Mouse (Mus musculus) heart, embryonic 12.5 days (tissue): ENCODE results near the gene Slc23a3. TPM values are rescaled to one million over a fixed set of nuclear protein-coding genes. Genes with fewer than 3 reads are reported as not detected.

Experiments
- ATAC-seq: fragments of 200-750 bp; cut with Nextera tagmentation; 2 replicates; pipeline ENCODE4 v1.8.0; 2017; ENCODE audit warnings: moderate TSS enrichment, moderate library complexity; ENCODE audit not compliant: insufficient number of reproducible peaks, low FRiP score
- H3K27ac ChIP-seq: fragments of 300-500 bp; sonication (generic); 2 replicates; pipeline ENCODE4 v1.5.1; 2016; ENCODE audit warnings: mild to moderate bottlenecking, moderate library complexity; ENCODE audit not compliant: poor library complexity, severe bottlenecking
- H3K27me3 ChIP-seq: fragments of 300-500 bp; sonication (generic); replicated peaks from 2 replicates; pipeline ENCODE4 v1.6.1; 2016; ENCODE audit warnings: mild to moderate bottlenecking, moderate library complexity
- H3K36me3 ChIP-seq: fragments of 300-500 bp; sonication (generic); 2 replicates; pipeline ENCODE4 v1.6.1; 2016; ENCODE audit warnings: mild to moderate bottlenecking, moderate library complexity
- H3K4me1 ChIP-seq: fragments of 300-500 bp; sonication (generic); replicated peaks from 2 replicates; pipeline ENCODE4 v1.6.1; 2016; ENCODE audit warnings: mild to moderate bottlenecking
- H3K4me2 ChIP-seq: fragments of 300-500 bp; sonication (generic); 2 replicates; pipeline ENCODE4 v1.6.1; 2016; ENCODE audit warnings: mild to moderate bottlenecking, moderate library complexity
- H3K4me3 ChIP-seq: fragments of 300-500 bp; sonication (generic); 2 replicates; pipeline ENCODE4 v1.5.1; 2016; ENCODE audit warnings: mild to moderate bottlenecking
- H3K9ac ChIP-seq: fragments of 300-500 bp; sonication (generic); 2 replicates; pipeline ENCODE4 v1.6.1; 2016; ENCODE audit warnings: mild to moderate bottlenecking, moderate library complexity
- H3K9me3 ChIP-seq: fragments of 300-500 bp; sonication (generic); replicated peaks from 2 replicates; pipeline ENCODE4 v1.6.1; 2016; ENCODE audit warnings: mild to moderate bottlenecking, moderate library complexity
- WGBS: fragments of 180-500 bp; shearing (Covaris S2); methylation state at CpG from one replicate; pipeline ENCODE4 v1.1.7; 2016; 5-methylcytosine and 5-hydroxymethylcytosine counted together
- polyA plus RNA-seq: library from polyadenylated mRNA; unstranded; fragments of >200 nt; fragmentation: Nextera tagmentation; extraction: Ambion mirVana; gene quantifications from 2 replicates; pipeline ENCODE4 v1.2.1, GENCODE M21; 2016

The Slc23a3 gene
- 0.21 and 0.22 TPM in 2 replicates for polyA plus RNA-seq

DNA sequence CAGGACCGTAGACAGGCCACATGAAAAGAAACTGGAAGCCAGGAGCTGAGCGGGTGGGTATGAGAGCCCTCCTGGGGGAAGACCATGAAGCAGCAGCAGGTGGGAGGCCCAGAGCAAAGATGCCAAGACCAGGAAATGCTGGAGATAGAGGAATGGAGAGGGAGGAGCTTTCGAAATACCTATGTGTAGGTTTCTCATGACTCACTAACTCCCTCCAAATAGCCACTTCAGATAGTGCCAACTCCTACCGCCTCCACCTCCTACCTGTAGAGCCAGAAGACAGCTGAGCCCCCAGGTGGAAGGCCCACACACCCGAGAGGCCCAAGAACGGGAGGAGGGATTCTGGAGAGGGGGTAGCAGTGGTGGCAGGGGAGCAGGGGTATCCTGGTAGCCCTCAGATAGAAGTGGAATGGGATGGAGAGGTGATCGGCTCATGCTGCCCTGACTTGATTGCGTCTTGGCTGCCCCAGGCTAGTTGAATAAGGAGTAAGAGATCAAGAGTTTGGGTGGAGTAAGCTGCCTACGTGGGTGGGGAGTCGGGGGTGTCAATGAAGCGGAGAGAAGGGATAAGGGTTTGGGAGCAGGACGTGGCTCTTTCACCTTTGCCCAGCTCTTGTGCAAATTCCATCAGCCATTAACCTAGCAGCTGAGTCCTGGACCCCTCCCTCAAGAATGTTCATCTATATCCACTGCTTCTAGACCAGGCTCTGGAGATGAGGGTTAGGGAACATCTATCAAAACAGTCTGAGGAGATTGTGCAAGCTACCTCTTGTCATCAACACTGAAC lies at the start of gene Slc23a3:
TSS of gene Slc23a3 (minus strand) at position 470 of the 787 bp plus-strand sequence.
- Histone ChIP-seq H3K27ac (no peak within 1 kb of the TSS), H3K4me1 (no peaks in the 10 kb centered on the region), H3K4me3 (no peak within 1 kb of the TSS), H3K4me2 (no peak within 1 kb of the TSS), H3K27me3 (0 out of 2 replicates have a peak, but pooled peaks cover 7% of the 10 kb centered on the region), H3K9me3 (no peaks in the 10 kb centered on the region), H3K36me3 (peaks cover 33% of the 10 kb centered on the region), H3K9ac (no peak within 1 kb of the TSS)
- no peak for ATAC-seq
- 55% methylated on average over 12 of the region's 12 CpGs for WGBS

DNA sequence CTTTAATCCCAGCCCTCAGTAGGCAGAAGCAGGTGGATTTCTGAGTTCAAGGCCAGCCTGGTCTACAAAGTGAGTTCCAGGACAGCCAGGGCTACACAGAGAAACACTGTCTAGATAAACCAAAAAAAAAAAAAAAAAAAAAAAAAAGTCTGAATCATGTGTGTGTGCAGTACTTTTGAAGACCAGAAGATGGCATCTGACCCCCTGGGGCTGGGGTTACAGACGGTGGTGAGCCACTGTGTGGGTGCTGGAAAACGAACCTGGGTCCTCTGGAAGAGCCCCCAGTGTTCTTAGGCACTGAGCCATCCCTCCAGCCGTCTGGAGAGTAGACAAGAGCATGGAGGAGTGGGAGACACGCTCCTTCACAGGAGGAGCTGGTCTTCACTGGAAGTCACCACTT lies 48.5 kb upstream of the Slc23a3 start:
- H3K4me1 ChIP-seq: peaks cover 13% of the 10 kb centered on the region
- H3K27me3 ChIP-seq: no peaks in the 10 kb centered on the region
- no peak overlapping the region for H3K9ac ChIP-seq
- no peaks in the 10 kb centered on the region for H3K9me3 ChIP-seq
- ATAC-seq: no peak
- H3K4me3 ChIP-seq: no peak overlapping the region
- H3K4me2 ChIP-seq: no peak overlapping the region
- H3K27ac ChIP-seq: no peak overlapping the region
- peaks cover 67% of the 10 kb centered on the region for H3K36me3 ChIP-seq
- 73% methylated on average over 4 of the region's 4 CpGs for WGBS

DNA sequence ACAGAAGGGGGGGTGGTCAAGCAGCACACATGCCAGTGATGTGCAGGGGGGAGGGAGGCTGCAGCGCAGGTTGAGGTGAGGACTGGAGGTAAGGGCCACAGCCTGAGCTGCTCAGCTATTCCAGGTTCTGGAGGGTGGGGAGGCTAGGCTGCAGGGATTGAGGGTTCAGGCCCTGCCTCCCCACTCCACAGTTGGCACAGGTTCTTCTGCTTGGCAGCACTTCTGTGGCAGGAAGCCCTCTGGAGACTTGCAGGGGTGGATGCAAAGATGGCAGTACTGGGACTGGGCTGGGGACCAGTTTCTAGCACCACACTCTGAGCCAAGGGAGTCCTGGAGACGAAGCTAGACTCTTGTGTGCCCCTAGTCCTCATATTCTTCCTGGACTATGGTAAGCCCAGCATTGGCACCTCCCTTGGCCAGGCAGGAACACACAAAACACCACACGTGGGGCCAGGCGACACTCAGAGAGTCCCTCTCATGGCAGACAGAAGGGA lies 47.7 kb upstream of the Slc23a3 start:
- Histone ChIP-seq H3K9me3 (no peaks in the 10 kb centered on the region), H3K27me3 (no peaks in the 10 kb centered on the region), H3K36me3 (peaks cover 65% of the 10 kb centered on the region), H3K4me1 (peaks cover 13% of the 10 kb centered on the region), H3K9ac (no peak overlapping the region), H3K27ac (no peak overlapping the region), H3K4me3 (no peak overlapping the region), H3K4me2 (no peak overlapping the region)
- 88% methylated on average over 4 of the region's 4 CpGs for WGBS
- no peak for ATAC-seq

DNA sequence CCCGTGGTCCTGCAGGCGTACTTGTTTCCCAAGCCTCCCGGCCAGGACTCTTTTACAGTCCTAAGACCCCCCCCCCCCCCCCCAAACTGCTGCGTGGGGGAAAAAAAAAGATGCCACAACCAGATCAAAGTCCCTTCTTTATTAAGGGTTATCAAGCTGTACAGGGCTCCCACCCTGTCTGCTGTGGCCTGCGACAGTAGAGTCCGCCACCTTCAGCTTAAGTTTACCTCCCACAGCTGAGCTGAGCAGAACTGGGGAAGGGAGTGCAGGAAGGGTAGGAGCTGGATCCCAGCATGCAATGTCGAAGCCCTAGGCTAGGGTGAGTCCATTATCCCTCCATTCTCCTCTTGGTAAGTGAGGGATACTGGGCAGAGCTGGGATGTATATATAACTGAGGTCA lies 47.1 kb upstream of the Slc23a3 start:
- H3K9me3 ChIP-seq: no peaks in the 10 kb centered on the region
- H3K36me3 ChIP-seq: peaks cover 65% of the 10 kb centered on the region
- peak overlapping the region; percentile 99 for H3K4me2 ChIP-seq
- H3K4me1 ChIP-seq: peaks cover 13% of the 10 kb centered on the region
- ATAC-seq: no peak
- no peaks in the 10 kb centered on the region for H3K27me3 ChIP-seq
- no peak overlapping the region for H3K27ac ChIP-seq
- WGBS: 36% methylated on average over 7 of the region's 7 CpGs
- H3K4me3 ChIP-seq: peak overlapping the region; percentile 71
- no peak overlapping the region for H3K9ac ChIP-seq

DNA sequence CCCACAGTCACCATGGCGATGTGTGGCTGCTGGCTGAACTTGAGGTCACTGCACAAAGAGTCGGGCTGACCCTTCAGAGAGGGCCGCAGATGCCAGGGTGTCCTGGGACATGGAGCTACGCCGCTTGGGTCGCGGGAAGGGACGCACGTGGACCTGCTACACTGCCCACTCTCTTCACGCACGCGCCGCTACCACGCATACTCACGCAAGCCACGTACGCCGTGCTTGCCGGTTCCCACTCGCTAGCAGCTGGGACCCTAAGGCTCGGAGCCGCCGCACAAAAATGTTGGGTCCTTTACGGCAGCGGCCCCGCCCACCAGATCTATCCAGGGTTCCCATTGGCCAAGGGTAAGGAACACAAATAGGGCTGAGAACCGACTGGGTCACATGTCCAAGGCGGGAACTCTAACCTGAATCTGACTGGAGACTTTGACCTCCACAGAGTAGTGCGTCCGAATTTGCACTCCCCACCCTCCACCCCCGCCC lies 46.5 kb upstream of the Slc23a3 start, which contains the start of gene Abcb6:
TSS of gene Abcb6 (minus strand) at position 288 of the 486 bp plus-strand sequence.
- peak within 1 kb of the TSS; percentile 64 for H3K27ac ChIP-seq
- H3K27me3 ChIP-seq: no peaks in the 10 kb centered on the region
- ATAC-seq: peak; percentile 90
- peak within 1 kb of the TSS; percentile 99 for H3K4me2 ChIP-seq
- no peaks in the 10 kb centered on the region for H3K9me3 ChIP-seq
- H3K9ac ChIP-seq: peak within 1 kb of the TSS; percentile 83
- H3K4me1 ChIP-seq: peaks cover 13% of the 10 kb centered on the region
- H3K36me3 ChIP-seq: peaks cover 65% of the 10 kb centered on the region
- 0% methylated on average over 31 of the region's 31 CpGs for WGBS
- peak within 1 kb of the TSS; percentile 71 for H3K4me3 ChIP-seq

DNA sequence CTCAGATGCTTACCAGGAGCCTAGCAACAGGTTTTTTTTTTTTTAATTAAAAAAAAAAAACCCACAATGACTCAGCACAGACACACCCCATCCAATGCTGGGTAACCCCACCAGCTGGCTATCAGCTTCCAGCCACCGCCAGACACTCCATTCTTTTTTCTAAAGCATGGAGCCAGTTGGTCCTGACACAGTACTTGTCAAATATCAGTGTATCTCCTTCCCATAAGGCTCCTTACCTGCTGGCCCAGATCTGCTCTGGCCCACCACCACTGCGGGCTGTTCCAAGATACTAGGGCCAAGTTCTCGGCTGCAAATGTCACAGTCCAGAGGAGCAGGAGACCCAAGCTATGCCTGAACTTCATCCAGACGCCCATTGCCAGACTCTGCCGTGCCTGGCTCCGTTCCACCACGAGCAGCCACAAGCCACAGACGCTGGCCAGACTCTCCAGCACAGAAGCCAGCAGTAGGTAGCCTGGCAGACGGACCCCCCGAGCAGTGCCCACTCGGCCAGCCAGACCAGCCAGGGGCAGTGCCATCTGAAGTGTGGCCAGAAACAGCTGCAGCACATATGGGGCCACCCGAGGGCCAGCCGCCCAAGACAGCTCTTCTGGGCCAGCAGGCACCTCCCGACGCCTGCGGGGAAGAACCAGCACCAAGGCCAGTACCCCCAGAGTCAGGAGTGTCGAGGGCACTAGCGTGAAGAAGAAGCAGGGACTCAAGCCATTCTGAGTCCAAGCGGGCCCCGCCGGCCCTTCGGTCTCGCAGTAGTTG lies 45.8 kb upstream of the Slc23a3 start:
- peak overlapping the region; percentile 83 for H3K9ac ChIP-seq
- H3K27me3 ChIP-seq: no peaks in the 10 kb centered on the region
- 9% methylated on average over 23 of the region's 23 CpGs for WGBS
- H3K4me2 ChIP-seq: peak overlapping the region; percentile 99
- no peaks in the 10 kb centered on the region for H3K9me3 ChIP-seq
- peak overlapping the region; percentile 71 for H3K4me3 ChIP-seq
- H3K27ac ChIP-seq: peak overlapping the region; percentile 64
- H3K36me3 ChIP-seq: peaks cover 63% of the 10 kb centered on the region
- peaks cover 13% of the 10 kb centered on the region for H3K4me1 ChIP-seq
- peak; percentile 65 for ATAC-seq

GRCm38 (mm10) chr1:75168472-75169464 lies 35.1 kb upstream of the Slc23a3 start, which contains the start of gene Zfand2b:
TSS of gene Zfand2b (plus strand) at chr1:75168646.
- 1% methylated on average over 59 of the region's 59 CpGs for WGBS
- Histone ChIP-seq H3K27ac (peak within 1 kb of the TSS; percentile 77), H3K36me3 (peaks cover 41% of the 10 kb centered on the region), H3K9me3 (no peaks in the 10 kb centered on the region), H3K9ac (peak within 1 kb of the TSS; percentile 72), H3K4me3 (peak within 1 kb of the TSS; percentile 66), H3K27me3 (no peaks in the 10 kb centered on the region), H3K4me2 (peak within 1 kb of the TSS; percentile 72), H3K4me1 (peaks cover 9% of the 10 kb centered on the region; the same call in 1 of the 2 replicates)
- ATAC-seq: peak; percentile 100

GRCm38 (mm10) chr1:75168093-75168471 lies 34.4 kb upstream of the Slc23a3 start:
- H3K36me3 ChIP-seq: peaks cover 34% of the 10 kb centered on the region
- H3K9ac ChIP-seq: peak overlapping the region; percentile 72; the same call in 1 of the 2 replicates
- 9% methylated on average over 7 of the region's 7 CpGs for WGBS
- H3K27me3 ChIP-seq: no peaks in the 10 kb centered on the region
- H3K4me2 ChIP-seq: peak overlapping the region; percentile 72
- H3K4me3 ChIP-seq: peak overlapping the region; percentile 66
- H3K4me1 ChIP-seq: peaks cover 9% of the 10 kb centered on the region; the same call in 1 of the 2 replicates
- H3K27ac ChIP-seq: peak overlapping the region; percentile 15; the same call in 1 of the 2 replicates
- no peaks in the 10 kb centered on the region for H3K9me3 ChIP-seq
- peak; percentile 18 for ATAC-seq

- Histone ChIP-seq H3K4me2 (no peak overlapping the region), H3K36me3 (no peaks in the 10 kb centered on the region), H3K4me1 (no peaks in the 10 kb centered on the region), H3K27me3 (no peaks in the 10 kb centered on the region), H3K9ac (no peak overlapping the region), H3K27ac (no peak overlapping the region), H3K4me3 (no peak overlapping the region), H3K9me3 (no peaks in the 10 kb centered on the region)
- WGBS: 59% methylated on average over 4 of the region's 4 CpGs
- no peak for ATAC-seq
Measured at GRCm38 (mm10) chr1:75160256-75160617, 26.5 kb upstream of the Slc23a3 start.

- Histone ChIP-seq H3K9me3 (no peaks in the 10 kb centered on the region), H3K4me2 (no peak overlapping the region), H3K9ac (no peak overlapping the region), H3K4me3 (no peak overlapping the region), H3K36me3 (no peaks in the 10 kb centered on the region), H3K4me1 (no peaks in the 10 kb centered on the region), H3K27me3 (no peaks in the 10 kb centered on the region), H3K27ac (no peak overlapping the region)
- 38% methylated on average over 5 of the region's 5 CpGs for WGBS
- no peak for ATAC-seq
Measured at GRCm38 (mm10) chr1:75159540-75160255, 26.0 kb upstream of the Slc23a3 start.
